ENCODE assay signal across 9 mouse cellular contexts in the genomic region with DNA sequence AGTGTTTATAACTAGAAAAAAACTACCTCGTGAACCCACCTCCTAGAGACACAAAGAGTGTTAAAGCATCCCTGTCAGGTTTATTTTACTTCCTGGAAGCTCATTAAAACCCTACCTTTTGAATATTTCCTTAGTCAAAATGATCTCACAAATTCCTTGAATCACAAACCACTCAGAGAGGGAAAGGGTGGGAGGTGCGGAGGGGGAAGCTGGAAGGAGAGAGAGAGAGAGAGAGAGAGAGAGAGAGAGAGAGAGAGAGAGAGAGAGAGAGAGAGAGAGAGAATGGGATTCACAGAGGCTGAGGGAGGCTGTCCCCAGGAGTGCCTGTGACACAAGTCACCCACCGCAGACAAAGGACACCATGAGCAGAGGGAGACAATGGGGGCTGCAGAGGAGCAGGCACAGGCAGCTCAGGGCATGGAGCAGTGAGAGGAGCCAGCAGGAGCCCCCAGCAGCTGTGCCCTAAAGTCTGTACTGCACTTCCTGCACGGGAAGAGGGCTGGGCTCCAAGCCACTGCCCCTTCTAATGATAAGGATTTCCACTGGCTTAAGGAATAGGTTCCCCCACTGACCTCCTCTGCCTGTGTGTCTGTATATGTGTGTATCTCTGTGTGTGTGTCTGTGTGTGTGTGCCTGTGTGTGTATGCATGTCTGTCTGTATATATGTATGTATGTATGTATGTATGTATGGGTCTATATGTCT.
A peak's percentile ranks its signal among the peaks of the same experiment; 100 is the strongest.
DNase-seq lines count a peak whose midpoint lies in the region; ATAC-seq and TF ChIP-seq lines count a peak whose summit lies in the region.
"Had no signal": no experiment of that assay in that cellular context is flagged by ENCODE, and none has a peak within 500 bp of the region (broad histone marks: within the 10 kb centered on the region; RNA-seq: fewer than 3 reads in every experiment).

No protein-coding gene starts in this region.

- no peak for TF ChIP-seq POLR2A in thymus, adult 2 months (IDR thresholded peaks at IDR 0.05; ENCODE audit: control insufficient read depth, extremely low read depth, insufficient read depth, low read length, poor library complexity)

- no peak overlapping the region for H3K4me2 ChIP-seq in liver, embryonic 11.5 days
- H3K4me2 ChIP-seq in intestine, postnatal 0 days (replicated peaks; ENCODE audit: low read depth) = no peak overlapping the region
- H3K4me2 ChIP-seq: limb, embryonic 13.5 days had no signal

- TF ChIP-seq CTCF in intestine, postnatal 0 days (IDR thresholded peaks at IDR 0.05; ENCODE audit: low read depth) = no peak
- no peak for TF ChIP-seq CTCF in thymus, adult 2 months (IDR thresholded peaks at IDR 0.05; ENCODE audit: borderline replicate concordance, control insufficient read depth, extremely low read depth, insufficient read depth, low read length, poor library complexity)

- H3K9ac ChIP-seq in liver, embryonic 11.5 days (ENCODE audit: low read depth, low read length) = no peak overlapping the region
- no peak overlapping the region for H3K9ac ChIP-seq in intestine, postnatal 0 days (ENCODE audit: low read depth, low read length)
- H3K9ac ChIP-seq: limb, embryonic 13.5 days had no signal

- no peaks in the 10 kb centered on the region for H3K9me3 ChIP-seq in liver, embryonic 11.5 days (ENCODE audit: control insufficient read depth, low read length)
- H3K9me3 ChIP-seq in forebrain, embryonic 10.5 days = no peaks in the 10 kb centered on the region
- no peaks in the 10 kb centered on the region for H3K9me3 ChIP-seq in intestine, postnatal 0 days (ENCODE audit: control insufficient read depth)
- H3K9me3 ChIP-seq: limb, embryonic 13.5 days had no signal

- no peaks in the 10 kb centered on the region for H3K27me3 ChIP-seq in liver, embryonic 11.5 days (replicated peaks; ENCODE audit: control insufficient read depth, insufficient read depth, low read length)
- no peaks in the 10 kb centered on the region for H3K27me3 ChIP-seq in forebrain, embryonic 10.5 days (ENCODE audit: poor library complexity, severe bottlenecking)
- no peaks in the 10 kb centered on the region for H3K27me3 ChIP-seq in intestine, postnatal 0 days (replicated peaks; ENCODE audit: control insufficient read depth, insufficient read depth, low read length)
- no peaks in the 10 kb centered on the region for H3K27me3 ChIP-seq in thymus, adult 2 months (ENCODE audit: control insufficient read depth, insufficient read depth, low read length)
- H3K27me3 ChIP-seq: limb, embryonic 13.5 days had no signal

- peaks cover 23% of the 10 kb centered on the region for H3K4me1 ChIP-seq in liver, embryonic 11.5 days (replicated peaks; ENCODE audit: control insufficient read depth, insufficient read depth, low read length)
- peaks cover 34% of the 10 kb centered on the region for H3K4me1 ChIP-seq in forebrain, embryonic 10.5 days
- peaks cover 9% of the 10 kb centered on the region; the same call in 1 of the 2 replicates for H3K4me1 ChIP-seq in intestine, postnatal 0 days (replicated peaks; ENCODE audit: control insufficient read depth, insufficient read depth, low read length)
- H3K4me1 ChIP-seq in thymus, adult 2 months (replicated peaks; ENCODE audit: control insufficient read depth, insufficient read depth, low read length) = peaks cover 4% of the 10 kb centered on the region; the same call in 1 of the 2 replicates

- no peak overlapping the region for H3K4me3 ChIP-seq in liver, embryonic 11.5 days (ENCODE audit: low read depth, low read length)
- no peak overlapping the region for H3K4me3 ChIP-seq in forebrain, embryonic 10.5 days
- no peak overlapping the region for H3K4me3 ChIP-seq in intestine, postnatal 0 days (ENCODE audit: low read depth, low read length)
- H3K4me3 ChIP-seq in thymus, adult 2 months (ENCODE audit: control insufficient read depth, insufficient read depth, low read length) = no peak overlapping the region
- H3K4me3 ChIP-seq: limb, embryonic 13.5 days had no signal

- 20% methylated on average over 4 of the region's 4 CpGs for WGBS in liver, embryonic 11.5 days
- 16% methylated on average over 4 of the region's 4 CpGs for WGBS in forebrain, embryonic 10.5 days
- WGBS in intestine, postnatal 0 days = 24% methylated on average over 4 of the region's 4 CpGs
- 74% methylated on average over 4 of the region's 4 CpGs for WGBS in thymus, adult 2 months

- ATAC-seq in liver, embryonic 11.5 days (replicated peaks; ENCODE audit: low FRiP score) = peak; percentile 36; the same call in 1 of the 2 replicates
- 0 out of 2 replicates have a peak, but pooled peaks have one; percentile 8 for ATAC-seq in intestine, postnatal 0 days

- no peaks in the 10 kb centered on the region for H3K36me3 ChIP-seq in liver, embryonic 11.5 days (ENCODE audit: control insufficient read depth, insufficient read depth, low read length)
- no peaks in the 10 kb centered on the region for H3K36me3 ChIP-seq in forebrain, embryonic 10.5 days (replicated peaks)
- H3K36me3 ChIP-seq in intestine, postnatal 0 days (ENCODE audit: control insufficient read depth, insufficient read depth) = no peaks in the 10 kb centered on the region
- H3K36me3 ChIP-seq in thymus, adult 2 months (ENCODE audit: control insufficient read depth, insufficient read depth, low read length) = no peaks in the 10 kb centered on the region
- H3K36me3 ChIP-seq: limb, embryonic 13.5 days had no signal

- no peak for DNase-seq in liver, embryonic 11.5 days (ENCODE audit: low spot score)
- no peak for DNase-seq in liver
- no peak for DNase-seq in forebrain, embryonic 10.5 days (ENCODE audit: extremely low spot score, low spot score)
- DNase-seq in retina, postnatal 1 day = peak; percentile 82
- no peak for DNase-seq in adrenal gland, adult 8-10 months
- DNase-seq in thymus, adult 2 months = no peak
- DNase-seq in lung, postnatal 36 days = no peak

- H3K27ac ChIP-seq in liver, embryonic 11.5 days (ENCODE audit: low read depth, low read length) = no peak overlapping the region
- H3K27ac ChIP-seq in forebrain, embryonic 10.5 days = peak overlapping the region; percentile 83
- H3K27ac ChIP-seq in intestine, postnatal 0 days (ENCODE audit: low read depth, low read length) = no peak overlapping the region
- no peak overlapping the region for H3K27ac ChIP-seq in thymus, adult 2 months (ENCODE audit: control insufficient read depth, insufficient read depth, low read length)
- H3K27ac ChIP-seq: limb, embryonic 13.5 days had no signal
